Mouse (Mus musculus): Measurements from ENCODE around the gene Nat8f1.
"Not testable (repeated sequence)": the region's sequence is repeated elsewhere in the genome, so short reads cannot be mapped to it uniquely, and the experiment has no call there.

DNA sequence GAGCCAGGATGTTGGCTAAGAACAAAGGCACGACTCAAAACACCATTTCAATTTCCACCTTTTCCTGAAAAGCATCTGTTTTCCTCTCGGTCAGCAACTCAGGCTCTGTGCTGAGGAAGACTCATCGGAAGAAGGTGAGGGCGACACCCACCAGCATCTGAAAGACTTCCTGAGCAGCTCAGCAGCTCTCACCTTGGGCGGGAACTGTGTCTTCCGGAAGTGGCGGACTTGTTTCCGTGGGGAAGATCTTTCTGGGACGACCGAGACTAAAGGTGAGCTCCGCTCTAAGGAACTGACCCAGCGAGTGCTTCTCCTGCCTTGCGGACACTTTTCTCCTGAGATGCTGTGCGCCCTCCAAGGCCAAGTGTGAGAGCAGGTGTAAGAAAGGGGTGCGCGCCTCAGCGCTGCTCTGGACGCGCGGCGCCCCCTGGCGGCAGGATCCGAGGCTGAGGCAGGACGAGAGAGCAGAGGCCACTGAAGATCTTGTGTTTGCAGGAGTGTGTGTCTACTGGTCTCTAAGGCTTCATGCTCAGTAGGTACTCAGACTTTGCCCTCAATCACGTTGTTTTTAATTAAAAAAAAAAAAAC is 20.3 kb downstream of the Nat8f1 start:
- TF ChIP-seq GATA1 (IDR thresholded peaks at IDR 0.05; ENCODE audit: borderline replicate concordance, low read length); FLI1 (IDR thresholded peaks at IDR 0.05; ENCODE audit: low read length): not testable (repeated sequence)

Measured in megakaryocyte, embryonic 14.5 days (primary cell).